Mouse (Mus musculus): ENCODE measurements at regions not wholly inside any gene's neighbourhood (a gene's known extent, or its start where the extent isn't known, plus 50 kb on each side); places are given as distances from the start of the nearest gene placed in this dataset.
A peak's percentile ranks its signal among the peaks of the same experiment; 100 is the strongest.

- Histone ChIP-seq H3K9me3 (ENCODE audit: control insufficient read depth, low read length) (no peaks in the 10 kb centered on the region), H3K4me2 (ENCODE audit: low read depth, low read length) (no peak overlapping the region), H3K27me3 (replicated peaks; ENCODE audit: control insufficient read depth, insufficient read depth, low read length) (no peaks in the 10 kb centered on the region), H3K36me3 (ENCODE audit: control insufficient read depth, insufficient read depth, low read length) (no peaks in the 10 kb centered on the region), H3K4me1 (ENCODE audit: control insufficient read depth, insufficient read depth, low read length) (no peaks in the 10 kb centered on the region), H3K9ac (ENCODE audit: low read depth, low read length) (no peak overlapping the region), H3K27ac (replicated peaks; ENCODE audit: low read depth, low read length) (no peak overlapping the region), H3K4me3 (ENCODE audit: low read depth, low read length) (no peak overlapping the region)
- ATAC-seq (ENCODE audit: low read depth), result no peak
- DNase-seq (ENCODE audit: low spot score), result no peak
- WGBS, result 89% methylated on average over 2 of the region's 2 CpGs
Observed at GRCm38 (mm10) chr16:75334228-75334627, 251.6 kb downstream of the Lipi start.

- Histone ChIP-seq H3K36me3 (ENCODE audit: control insufficient read depth, insufficient read depth, low read length) (no peaks in the 10 kb centered on the region), H3K9me3 (ENCODE audit: control insufficient read depth, low read length) (no peaks in the 10 kb centered on the region), H3K27me3 (replicated peaks; ENCODE audit: control insufficient read depth, insufficient read depth, low read length) (no peaks in the 10 kb centered on the region), H3K4me3 (ENCODE audit: low read depth, low read length) (no peak overlapping the region), H3K4me2 (ENCODE audit: low read depth, low read length) (no peak overlapping the region), H3K4me1 (ENCODE audit: control insufficient read depth, insufficient read depth, low read length) (no peaks in the 10 kb centered on the region), H3K27ac (replicated peaks; ENCODE audit: low read depth, low read length) (no peak overlapping the region), H3K9ac (ENCODE audit: low read depth, low read length) (no peak overlapping the region)
- DNase-seq (ENCODE audit: low spot score), result no peak
- 74% methylated on average over 5 of the region's 5 CpGs for WGBS
- ATAC-seq (ENCODE audit: low read depth), result no peak
Observed at GRCm38 (mm10) chr16:75333750-75334149, 252.1 kb downstream of the Lipi start.

GRCm38 (mm10) chr16:75332853-75333252 is 253.0 kb downstream of the Lipi start:
- Histone ChIP-seq H3K4me1 (ENCODE audit: control insufficient read depth, insufficient read depth, low read length) (no peaks in the 10 kb centered on the region), H3K27me3 (replicated peaks; ENCODE audit: control insufficient read depth, insufficient read depth, low read length) (no peaks in the 10 kb centered on the region), H3K4me3 (ENCODE audit: low read depth, low read length) (no peak overlapping the region), H3K9ac (ENCODE audit: low read depth, low read length) (no peak overlapping the region), H3K36me3 (ENCODE audit: control insufficient read depth, insufficient read depth, low read length) (no peaks in the 10 kb centered on the region), H3K4me2 (ENCODE audit: low read depth, low read length) (no peak overlapping the region), H3K27ac (replicated peaks; ENCODE audit: low read depth, low read length) (no peak overlapping the region), H3K9me3 (ENCODE audit: control insufficient read depth, low read length) (no peaks in the 10 kb centered on the region)
- DNase-seq (ENCODE audit: low spot score) (no peak), ATAC-seq (ENCODE audit: low read depth) (no peak)
- WGBS, result 87% methylated on average over 4 of the region's 4 CpGs

GRCm38 (mm10) chr16:75325296-75325695 is 260.6 kb downstream of the Lipi start:
- H3K9ac ChIP-seq (ENCODE audit: low read depth, low read length), result no peak overlapping the region
- H3K36me3 ChIP-seq (ENCODE audit: control insufficient read depth, insufficient read depth, low read length), result no peaks in the 10 kb centered on the region
- 85% methylated on average over 1 of the region's 1 CpGs for WGBS
- ATAC-seq (ENCODE audit: low read depth) (no peak), DNase-seq (ENCODE audit: low spot score) (peak; percentile 56)
- no peak overlapping the region for H3K4me2 ChIP-seq (ENCODE audit: low read depth, low read length)
- H3K4me1 ChIP-seq (ENCODE audit: control insufficient read depth, insufficient read depth, low read length), result no peaks in the 10 kb centered on the region
- H3K4me3 ChIP-seq (ENCODE audit: low read depth, low read length), result no peak overlapping the region
- H3K9me3 ChIP-seq (ENCODE audit: control insufficient read depth, low read length), result no peaks in the 10 kb centered on the region
- no peaks in the 10 kb centered on the region for H3K27me3 ChIP-seq (replicated peaks; ENCODE audit: control insufficient read depth, insufficient read depth, low read length)
- no peak overlapping the region for H3K27ac ChIP-seq (replicated peaks; ENCODE audit: low read depth, low read length)

GRCm38 (mm10) chr16:75304743-75305142 is 281.1 kb downstream of the Lipi start:
- no peaks in the 10 kb centered on the region for H3K27me3 ChIP-seq (replicated peaks; ENCODE audit: control insufficient read depth, insufficient read depth, low read length)
- no peak for ATAC-seq (ENCODE audit: low read depth)
- no peaks in the 10 kb centered on the region for H3K9me3 ChIP-seq (ENCODE audit: control insufficient read depth, low read length)
- no peaks in the 10 kb centered on the region for H3K36me3 ChIP-seq (ENCODE audit: control insufficient read depth, insufficient read depth, low read length)
- H3K4me1 ChIP-seq (ENCODE audit: control insufficient read depth, insufficient read depth, low read length), result no peaks in the 10 kb centered on the region
- no peak for DNase-seq (ENCODE audit: low spot score)
- H3K27ac ChIP-seq (replicated peaks; ENCODE audit: low read depth, low read length), result no peak overlapping the region
- H3K9ac ChIP-seq (ENCODE audit: low read depth, low read length), result no peak overlapping the region
- no peak overlapping the region for H3K4me3 ChIP-seq (ENCODE audit: low read depth, low read length)
- no peak overlapping the region for H3K4me2 ChIP-seq (ENCODE audit: low read depth, low read length)
- WGBS, result 80% methylated on average over 4 of the region's 4 CpGs

DNA sequence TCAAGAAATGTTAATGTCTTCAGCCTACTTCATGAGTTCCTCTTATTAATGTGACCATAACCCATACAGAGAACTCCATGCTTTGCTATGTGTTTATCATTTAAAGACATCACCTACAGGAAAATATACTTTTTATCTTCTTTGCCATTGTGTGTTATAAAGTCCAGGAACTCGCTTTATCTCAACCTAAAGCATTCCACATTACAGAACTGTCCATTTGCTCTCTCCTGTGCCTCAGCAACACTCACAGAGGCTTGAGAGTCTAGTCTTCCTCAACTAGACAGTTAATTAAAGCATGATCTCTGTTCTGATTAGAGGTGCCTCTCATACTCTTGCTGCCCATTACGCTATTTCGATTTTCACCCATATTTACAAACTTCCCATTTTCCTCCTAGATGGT is 288.4 kb downstream of the Lipi start:
- DNase-seq (ENCODE audit: low spot score), result no peak
- H3K9ac ChIP-seq (ENCODE audit: low read depth, low read length), result no peak overlapping the region
- no peak overlapping the region for H3K4me3 ChIP-seq (ENCODE audit: low read depth, low read length)
- no peak overlapping the region for H3K27ac ChIP-seq (replicated peaks; ENCODE audit: low read depth, low read length)
- H3K4me1 ChIP-seq (ENCODE audit: control insufficient read depth, insufficient read depth, low read length), result no peaks in the 10 kb centered on the region
- H3K4me2 ChIP-seq (ENCODE audit: low read depth, low read length), result no peak overlapping the region
- no peaks in the 10 kb centered on the region for H3K9me3 ChIP-seq (ENCODE audit: control insufficient read depth, low read length)
- WGBS, result 92% methylated on average over 3 of the region's 3 CpGs
- ATAC-seq (ENCODE audit: low read depth), result no peak
- no peaks in the 10 kb centered on the region for H3K36me3 ChIP-seq (ENCODE audit: control insufficient read depth, insufficient read depth, low read length)
- H3K27me3 ChIP-seq (replicated peaks; ENCODE audit: control insufficient read depth, insufficient read depth, low read length), result no peaks in the 10 kb centered on the region

DNA sequence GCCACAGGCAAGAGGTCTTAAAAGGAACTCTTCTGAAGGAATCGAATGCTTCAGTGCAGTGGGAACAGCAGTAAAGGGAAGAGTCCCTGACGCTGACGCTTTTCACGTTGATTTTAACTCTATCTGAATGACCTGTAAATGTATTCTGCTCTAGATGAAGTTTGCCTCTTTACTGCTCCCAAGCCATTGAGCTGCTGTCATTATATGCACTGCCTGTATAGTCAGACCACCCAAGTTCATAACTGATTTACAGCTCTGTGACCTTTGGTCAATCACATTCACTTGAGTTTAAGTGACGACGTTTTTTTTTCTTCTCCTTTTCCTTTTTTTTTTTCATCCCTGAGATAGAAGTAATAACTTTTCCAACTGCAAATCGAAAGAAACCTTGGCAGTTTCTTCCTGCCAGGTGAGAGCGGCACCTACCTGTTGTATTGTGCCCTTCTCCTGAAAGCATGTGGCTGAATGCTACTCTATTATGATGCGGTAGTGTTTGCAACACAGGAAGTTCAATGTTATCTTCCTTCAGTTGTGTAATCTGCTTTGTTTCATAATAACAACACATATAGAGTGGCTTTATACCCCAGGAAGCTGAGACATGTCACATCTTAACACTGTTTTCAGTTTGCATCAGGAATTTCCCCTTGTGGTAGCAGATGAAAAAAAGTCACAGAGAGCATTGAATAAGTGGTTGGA is 293.0 kb downstream of the Lipi start:
- H3K4me1 ChIP-seq (ENCODE audit: control insufficient read depth, insufficient read depth, low read length), result no peaks in the 10 kb centered on the region
- H3K4me3 ChIP-seq (ENCODE audit: low read depth, low read length), result no peak overlapping the region
- 74% methylated on average over 9 of the region's 9 CpGs for WGBS
- no peaks in the 10 kb centered on the region for H3K27me3 ChIP-seq (replicated peaks; ENCODE audit: control insufficient read depth, insufficient read depth, low read length)
- H3K27ac ChIP-seq (replicated peaks; ENCODE audit: low read depth, low read length), result no peak overlapping the region
- no peak overlapping the region for H3K4me2 ChIP-seq (ENCODE audit: low read depth, low read length)
- DNase-seq (ENCODE audit: low spot score) (no peak), ATAC-seq (ENCODE audit: low read depth) (no peak)
- H3K36me3 ChIP-seq (ENCODE audit: control insufficient read depth, insufficient read depth, low read length), result no peaks in the 10 kb centered on the region
- H3K9me3 ChIP-seq (ENCODE audit: control insufficient read depth, low read length), result no peaks in the 10 kb centered on the region
- no peak overlapping the region for H3K9ac ChIP-seq (ENCODE audit: low read depth, low read length)

DNA sequence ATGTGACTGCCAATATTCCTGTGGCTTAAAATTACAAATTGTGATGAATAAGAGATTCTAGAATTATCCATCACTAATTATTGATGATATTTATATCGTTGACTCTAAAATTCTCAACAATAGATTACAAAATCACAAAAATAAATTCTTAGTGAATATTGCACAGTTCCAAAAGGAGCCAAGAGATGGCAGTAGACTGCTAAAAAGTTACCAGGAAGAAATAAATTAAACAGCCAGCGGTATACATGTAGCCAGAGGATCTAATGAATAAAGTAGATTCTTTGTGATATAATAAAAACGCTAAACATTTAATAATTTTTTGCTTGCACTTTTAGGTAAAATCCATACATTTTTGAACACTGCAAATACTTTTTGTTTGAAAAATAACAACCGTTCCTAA is 294.7 kb downstream of the Lipi start:
- Histone ChIP-seq H3K4me3 (ENCODE audit: low read depth, low read length) (no peak overlapping the region), H3K27ac (replicated peaks; ENCODE audit: low read depth, low read length) (no peak overlapping the region), H3K36me3 (ENCODE audit: control insufficient read depth, insufficient read depth, low read length) (no peaks in the 10 kb centered on the region), H3K27me3 (replicated peaks; ENCODE audit: control insufficient read depth, insufficient read depth, low read length) (no peaks in the 10 kb centered on the region), H3K9ac (ENCODE audit: low read depth, low read length) (no peak overlapping the region), H3K4me2 (ENCODE audit: low read depth, low read length) (no peak overlapping the region), H3K9me3 (ENCODE audit: control insufficient read depth, low read length) (no peaks in the 10 kb centered on the region), H3K4me1 (ENCODE audit: control insufficient read depth, insufficient read depth, low read length) (no peaks in the 10 kb centered on the region)
- WGBS, result 40% methylated on average over 4 of the region's 4 CpGs
- DNase-seq (ENCODE audit: low spot score) (peak; percentile 23), ATAC-seq (ENCODE audit: low read depth) (no peak)

DNA sequence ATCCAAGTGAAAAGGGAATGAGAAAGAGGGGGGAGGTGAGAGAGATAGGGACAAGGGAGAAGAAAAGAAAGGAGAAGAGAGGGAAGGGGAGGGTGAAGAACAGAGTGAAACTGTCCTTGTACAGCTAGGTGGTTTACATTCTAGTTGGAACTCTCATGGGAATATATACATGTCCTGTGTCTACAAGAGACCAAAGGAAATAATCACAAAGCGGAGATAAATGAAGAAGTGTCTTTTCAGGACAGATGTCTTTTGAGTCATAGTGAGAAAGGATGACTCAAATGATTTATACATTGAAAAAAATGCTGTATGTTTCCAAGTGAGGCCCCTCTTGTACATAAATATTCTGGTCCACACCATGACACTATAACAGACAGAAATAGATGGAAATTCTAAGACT is 298.7 kb downstream of the Lipi start:
- H3K4me1 ChIP-seq (ENCODE audit: control insufficient read depth, insufficient read depth, low read length), result no peaks in the 10 kb centered on the region
- H3K4me2 ChIP-seq (ENCODE audit: low read depth, low read length), result no peak overlapping the region
- H3K9ac ChIP-seq (ENCODE audit: low read depth, low read length), result no peak overlapping the region
- no peaks in the 10 kb centered on the region for H3K9me3 ChIP-seq (ENCODE audit: control insufficient read depth, low read length)
- ATAC-seq (ENCODE audit: low read depth) (no peak), DNase-seq (ENCODE audit: low spot score) (no peak)
- 84% methylated on average over 1 of the region's 1 CpGs for WGBS
- H3K27me3 ChIP-seq (replicated peaks; ENCODE audit: control insufficient read depth, insufficient read depth, low read length), result no peaks in the 10 kb centered on the region
- no peak overlapping the region for H3K27ac ChIP-seq (replicated peaks; ENCODE audit: low read depth, low read length)
- H3K36me3 ChIP-seq (ENCODE audit: control insufficient read depth, insufficient read depth, low read length), result no peaks in the 10 kb centered on the region
- H3K4me3 ChIP-seq (ENCODE audit: low read depth, low read length), result no peak overlapping the region

Measured in embryonic facial prominence, embryonic 14.5 days (tissue).